Mouse (Mus musculus): ENCODE data around the gene Snrnp40.
A peak's percentile ranks its signal among the peaks of the same experiment; 100 is the strongest.

Gene Snrnp40

GRCm38 (mm10) chr4:130359486-130360237 is at the start of gene Snrnp40, which contains the start of gene Zcchc17:
TSS of gene Snrnp40 (plus strand) at chr4:130360132.
TSS of gene Zcchc17 (minus strand) at chr4:130359943.
- peak; percentile 97 for DNase-seq (ENCODE audit: extremely low spot score, low spot score)

GRCm38 (mm10) chr4:130312526-130312925 is 47.4 kb upstream of the Snrnp40 start:
- no peak for DNase-seq (ENCODE audit: extremely low spot score, low spot score)

- DNase-seq (ENCODE audit: extremely low spot score, low spot score), result no peak
Measured at GRCm38 (mm10) chr4:130313552-130313951, 46.4 kb upstream of the Snrnp40 start.

- DNase-seq (ENCODE audit: extremely low spot score, low spot score), result no peak
Measured at GRCm38 (mm10) chr4:130315771-130316527, 44.0 kb upstream of the Snrnp40 start.

GRCm38 (mm10) chr4:130316691-130317090 is 43.2 kb upstream of the Snrnp40 start:
- DNase-seq (ENCODE audit: extremely low spot score, low spot score), result no peak

- DNase-seq (ENCODE audit: extremely low spot score, low spot score), result no peak
Measured at GRCm38 (mm10) chr4:130318122-130318521, 41.8 kb upstream of the Snrnp40 start.

GRCm38 (mm10) chr4:130319564-130319963 is 40.4 kb upstream of the Snrnp40 start:
- no peak for DNase-seq (ENCODE audit: extremely low spot score, low spot score)

GRCm38 (mm10) chr4:130321640-130322039 is 38.3 kb upstream of the Snrnp40 start:
- no peak for DNase-seq (ENCODE audit: extremely low spot score, low spot score)

GRCm38 (mm10) chr4:130322567-130322966 is 37.4 kb upstream of the Snrnp40 start:
- no peak for DNase-seq (ENCODE audit: extremely low spot score, low spot score)

- DNase-seq (ENCODE audit: extremely low spot score, low spot score), result no peak
Measured at GRCm38 (mm10) chr4:130323165-130323564, 36.8 kb upstream of the Snrnp40 start.

- DNase-seq (ENCODE audit: extremely low spot score, low spot score), result no peak
Measured at GRCm38 (mm10) chr4:130323607-130324006, 36.3 kb upstream of the Snrnp40 start.

- DNase-seq (ENCODE audit: extremely low spot score, low spot score), result no peak
Measured at GRCm38 (mm10) chr4:130325446-130325845, 34.5 kb upstream of the Snrnp40 start.

GRCm38 (mm10) chr4:130327366-130327765 is 32.6 kb upstream of the Snrnp40 start:
- no peak for DNase-seq (ENCODE audit: extremely low spot score, low spot score)

- no peak for DNase-seq (ENCODE audit: extremely low spot score, low spot score)
Measured at GRCm38 (mm10) chr4:130335867-130336266, 24.1 kb upstream of the Snrnp40 start.

- DNase-seq (ENCODE audit: extremely low spot score, low spot score), result peak; percentile 56
Measured at GRCm38 (mm10) chr4:130341691-130342090, 18.2 kb upstream of the Snrnp40 start.

GRCm38 (mm10) chr4:130349666-130350065 is 10.3 kb upstream of the Snrnp40 start:
- no peak for DNase-seq (ENCODE audit: extremely low spot score, low spot score)

- DNase-seq (ENCODE audit: extremely low spot score, low spot score), result no peak
Measured at GRCm38 (mm10) chr4:130350690-130351422, 9.1 kb upstream of the Snrnp40 start.

GRCm38 (mm10) chr4:130352588-130352987 is 7.3 kb upstream of the Snrnp40 start:
- no peak for DNase-seq (ENCODE audit: extremely low spot score, low spot score)

- no peak for DNase-seq (ENCODE audit: extremely low spot score, low spot score)
Measured at GRCm38 (mm10) chr4:130357946-130358345, 2.0 kb upstream of the Snrnp40 start.

GRCm38 (mm10) chr4:130360238-130360590 is 282 bp downstream of the Snrnp40 start:
- DNase-seq (ENCODE audit: extremely low spot score, low spot score), result no peak

- no peak for DNase-seq (ENCODE audit: extremely low spot score, low spot score)
Measured at GRCm38 (mm10) chr4:130376675-130377074, 16.7 kb downstream of the Snrnp40 start.

- DNase-seq (ENCODE audit: extremely low spot score, low spot score), result no peak
Measured at GRCm38 (mm10) chr4:130377500-130377899, 17.6 kb downstream of the Snrnp40 start.

All from neural tube, embryonic 10.5 days (tissue).